Mouse (Mus musculus): ENCODE data around the gene Lmtk2. TPM values are rescaled to one million over a fixed set of nuclear protein-coding genes. Genes with fewer than 3 reads are reported as not detected.

Gene Lmtk2
- total RNA-seq, 2 experiments from 2014 or later: 23.1 to 23.9 TPM

GRCm38 (mm10) chr5:144105471-144106129 lies 5.4 kb downstream of the Lmtk2 start:
- no peak for ATAC-seq (replicated peaks; ENCODE audit: low FRiP score, poor library complexity, severe bottlenecking)

- ATAC-seq (replicated peaks; ENCODE audit: low FRiP score, poor library complexity, severe bottlenecking): no peak
These were observed 5.9 kb downstream of the Lmtk2 start for GRCm38 (mm10) chr5:144106130-144106510.

GRCm38 (mm10) chr5:144109201-144109600 lies 9.0 kb downstream of the Lmtk2 start:
- ATAC-seq (replicated peaks; ENCODE audit: low FRiP score, poor library complexity, severe bottlenecking): no peak

- no peak for ATAC-seq (replicated peaks; ENCODE audit: low FRiP score, poor library complexity, severe bottlenecking)
These were observed 12.6 kb downstream of the Lmtk2 start for GRCm38 (mm10) chr5:144112574-144113438.

- no peak for ATAC-seq (replicated peaks; ENCODE audit: low FRiP score, poor library complexity, severe bottlenecking)
These were observed 13.8 kb downstream of the Lmtk2 start for GRCm38 (mm10) chr5:144114068-144114467.

- peak; percentile 69; the same call in 1 of the 2 replicates for ATAC-seq (replicated peaks; ENCODE audit: low FRiP score, poor library complexity, severe bottlenecking)
These were observed 14.9 kb downstream of the Lmtk2 start for GRCm38 (mm10) chr5:144114970-144115627.

GRCm38 (mm10) chr5:144115628-144115977 lies 15.4 kb downstream of the Lmtk2 start:
- peak; percentile 82 for ATAC-seq (replicated peaks; ENCODE audit: low FRiP score, poor library complexity, severe bottlenecking)

GRCm38 (mm10) chr5:144118271-144118670 lies 18.0 kb downstream of the Lmtk2 start:
- no peak for ATAC-seq (replicated peaks; ENCODE audit: low FRiP score, poor library complexity, severe bottlenecking)

GRCm38 (mm10) chr5:144119286-144119685 lies 19.1 kb downstream of the Lmtk2 start:
- ATAC-seq (replicated peaks; ENCODE audit: low FRiP score, poor library complexity, severe bottlenecking): no peak

GRCm38 (mm10) chr5:144121489-144121888 lies 21.3 kb downstream of the Lmtk2 start:
- no peak for ATAC-seq (replicated peaks; ENCODE audit: low FRiP score, poor library complexity, severe bottlenecking)

- no peak for ATAC-seq (replicated peaks; ENCODE audit: low FRiP score, poor library complexity, severe bottlenecking)
These were observed 25.9 kb downstream of the Lmtk2 start for GRCm38 (mm10) chr5:144125979-144126755.

- ATAC-seq (replicated peaks; ENCODE audit: low FRiP score, poor library complexity, severe bottlenecking): no peak
These were observed 43.3 kb downstream of the Lmtk2 start for GRCm38 (mm10) chr5:144143531-144143930.

- ATAC-seq (replicated peaks; ENCODE audit: low FRiP score, poor library complexity, severe bottlenecking): no peak
These were observed 46.7 kb downstream of the Lmtk2 start for GRCm38 (mm10) chr5:144146898-144147297.

- ATAC-seq (replicated peaks; ENCODE audit: low FRiP score, poor library complexity, severe bottlenecking): no peak
These were observed 49.3 kb downstream of the Lmtk2 start for GRCm38 (mm10) chr5:144149530-144149929.

- ATAC-seq (replicated peaks; ENCODE audit: low FRiP score, poor library complexity, severe bottlenecking): no peak
These were observed 51.0 kb downstream of the Lmtk2 start for GRCm38 (mm10) chr5:144151270-144151669.

GRCm38 (mm10) chr5:144154528-144154927 lies 54.3 kb downstream of the Lmtk2 start:
- no peak for ATAC-seq (replicated peaks; ENCODE audit: low FRiP score, poor library complexity, severe bottlenecking)

- ATAC-seq (replicated peaks; ENCODE audit: low FRiP score, poor library complexity, severe bottlenecking): no peak
These were observed 58.4 kb downstream of the Lmtk2 start for GRCm38 (mm10) chr5:144158604-144159003.

GRCm38 (mm10) chr5:144159137-144159536 lies 58.9 kb downstream of the Lmtk2 start:
- ATAC-seq (replicated peaks; ENCODE audit: low FRiP score, poor library complexity, severe bottlenecking): no peak

- no peak for ATAC-seq (replicated peaks; ENCODE audit: low FRiP score, poor library complexity, severe bottlenecking)
These were observed 62.0 kb downstream of the Lmtk2 start for GRCm38 (mm10) chr5:144162080-144162812.
